Mouse (Mus musculus) hindbrain, embryonic 10.5 days (tissue): ENCODE data around the gene Ptprf. TPM values are rescaled to one million over a fixed set of nuclear protein-coding genes. Genes with fewer than 3 reads are reported as not detected.

ENCODE experiments used
- DNase-seq: peaks from one replicate; pipeline ENCODE4 v3.0.0-alpha.2; 2017; ENCODE audit warnings: low spot score
- H3K27ac ChIP-seq: fragments of 300-500 bp; sonication (generic); 2 replicates; pipeline ENCODE4 v1.5.1; 2016; ENCODE audit warnings: mild to moderate bottlenecking, moderate library complexity
- H3K27me3 ChIP-seq: fragments of 300-500 bp; sonication (generic); 2 replicates; pipeline ENCODE4 v1.6.1; 2016; ENCODE audit warnings: mild to moderate bottlenecking; ENCODE audit not compliant: poor library complexity, insufficient read depth, severe bottlenecking
- H3K36me3 ChIP-seq: fragments of 300-500 bp; sonication (generic); 2 replicates; pipeline ENCODE4 v1.6.1; 2016; ENCODE audit warnings: mild to moderate bottlenecking, moderate library complexity
- H3K4me1 ChIP-seq: fragments of 300-500 bp; sonication (generic); replicated peaks from 2 replicates; pipeline ENCODE4 v1.6.1; 2016; ENCODE audit warnings: mild to moderate bottlenecking
- H3K4me3 ChIP-seq: fragments of 300-500 bp; sonication (generic); 2 replicates; pipeline ENCODE4 v1.5.1; 2016; ENCODE audit warnings: mild to moderate bottlenecking, moderate library complexity
- H3K9me3 ChIP-seq: fragments of 300-500 bp; sonication (generic); 2 replicates; pipeline ENCODE4 v1.6.1; 2016; ENCODE audit warnings: mild to moderate bottlenecking, moderate library complexity
- WGBS: fragments of 180-500 bp; shearing (Covaris S2); methylation state at CpG from one replicate; pipeline ENCODE4 v1.1.7; 2016; 5-methylcytosine and 5-hydroxymethylcytosine counted together
- polyA plus RNA-seq: library from polyadenylated mRNA; unstranded; fragments of >200 nt; fragmentation: Nextera tagmentation; extraction: Ambion mirVana; gene quantifications from 2 replicates; pipeline ENCODE4 v1.2.1, GENCODE M21; 2016

Ptprf gene
- polyA plus RNA-seq, 1 experiment from 2014 or later = 104 TPM

- H3K27ac ChIP-seq = no peak overlapping the region
- H3K9me3 ChIP-seq = no peaks in the 10 kb centered on the region
- H3K36me3 ChIP-seq = peaks cover 99% of the 10 kb centered on the region
- H3K4me1 ChIP-seq = no peaks in the 10 kb centered on the region
- 86% methylated on average over 9 of the region's 9 CpGs for WGBS
- no peaks in the 10 kb centered on the region for H3K27me3 ChIP-seq
- H3K4me3 ChIP-seq = no peak overlapping the region
- peak; percentile 21 for DNase-seq
Observed at GRCm38 (mm10) chr4:118171006-118171405, 120.2 kb downstream of the Ptprf start.

- DNase-seq = no peak
- H3K9me3 ChIP-seq = no peaks in the 10 kb centered on the region
- H3K4me1 ChIP-seq = no peaks in the 10 kb centered on the region
- peaks cover 100% of the 10 kb centered on the region for H3K36me3 ChIP-seq
- H3K27ac ChIP-seq = no peak overlapping the region
- no peak overlapping the region for H3K4me3 ChIP-seq
- WGBS = 94% methylated on average over 12 of the region's 12 CpGs
- no peaks in the 10 kb centered on the region for H3K27me3 ChIP-seq
Observed at GRCm38 (mm10) chr4:118162123-118162522, 129.1 kb downstream of the Ptprf start.

Other genes with a start within 250 kb of the Ptprf start
- 6.2 and 10.8 TPM in 2 replicates for gene St3gal3, start 156.5 kb downstream of the Ptprf start, polyA plus RNA-seq
- 33.9 and 40.2 TPM in 2 replicates for gene Kdm4a, start 111.4 kb downstream of the Ptprf start, polyA plus RNA-seq
- gene Szt2, start 117.9 kb upstream of the Ptprf start, polyA plus RNA-seq = 7.0 and 11.7 TPM in 2 replicates
- gene Med8, start 117.9 kb upstream of the Ptprf start, polyA plus RNA-seq = 163 and 170 TPM in 2 replicates
- gene Elovl1, start 136.7 kb upstream of the Ptprf start, polyA plus RNA-seq = 49.0 and 51.8 TPM in 2 replicates
- 330 and 370 TPM in 2 replicates for gene Cdc20, start 145.9 kb upstream of the Ptprf start, polyA plus RNA-seq
- 1.2 and 1.3 TPM in 2 replicates for gene Mpl, start 166.1 kb upstream of the Ptprf start, polyA plus RNA-seq
- 16.0 and 19.5 TPM in 2 replicates for gene Tie1, start 198.7 kb upstream of the Ptprf start, polyA plus RNA-seq
- gene 2610528J11Rik, start 235.6 kb upstream of the Ptprf start, polyA plus RNA-seq = 1.1 and 2.8 TPM in 2 replicates